Mouse (Mus musculus): ENCODE measurements around the gene Tsen2.

Gene Tsen2

DNA sequence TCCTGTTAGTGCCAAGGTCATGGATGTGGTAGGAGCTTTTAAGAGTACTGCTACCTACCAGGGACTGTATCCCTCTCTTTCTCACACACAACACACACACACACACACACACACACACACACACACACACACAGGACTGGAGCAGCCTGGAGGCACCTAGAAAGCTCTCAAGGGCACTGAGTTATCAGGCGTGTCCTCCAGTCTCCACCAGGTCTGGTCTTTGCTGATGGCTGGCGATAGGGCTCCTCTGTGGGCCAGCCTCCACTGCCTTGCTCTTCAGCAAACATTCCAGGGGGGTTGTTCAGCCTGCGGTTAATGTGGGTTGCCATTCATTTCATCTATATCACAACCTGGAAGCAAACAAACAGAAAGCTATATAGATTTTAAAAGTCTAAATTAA lies 17.0 kb upstream of the Tsen2 start:
- ChIA-PET POLR2A (interaction anchor here in 1 of 4 experiments (0.7 kb wide), 1 partner anchor 13 kb away, joined by 3 read pairs; no protein-coding TSS in a partner anchor), CTCF (interaction anchor here in 1 of 4 experiments (1.6 kb wide), 1 partner anchor 11 kb away, joined by 5 read pairs; no protein-coding TSS in a partner anchor)

DNA sequence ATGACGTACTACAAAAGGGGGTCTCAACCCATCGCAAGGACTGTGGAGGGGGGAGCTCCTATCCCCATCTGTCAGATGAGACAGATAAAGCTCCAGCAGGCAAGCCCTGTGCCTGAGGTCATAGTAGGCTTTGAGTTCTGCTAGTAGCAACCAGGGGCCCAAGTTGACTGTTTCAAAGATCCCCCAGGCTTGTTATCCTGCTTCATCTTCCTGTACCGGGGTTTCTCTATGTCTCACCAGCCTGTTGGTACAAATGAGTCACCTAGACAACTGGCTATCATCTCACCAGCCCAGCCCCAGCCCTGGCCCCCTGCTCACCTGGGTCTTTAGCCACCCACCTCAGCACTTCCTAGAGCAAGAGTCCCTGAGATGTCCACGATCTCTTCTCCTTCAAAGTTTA lies 16.1 kb upstream of the Tsen2 start:
- POLR2A ChIA-PET, result no interaction called here
- CTCF ChIA-PET, result interaction anchor here in 3 of 4 experiments (0.6 to 1.6 kb wide), 3 partner anchors 11 to 190 kb away, joined by 3 to 10 read pairs (median 5); no protein-coding TSS in a partner anchor

DNA sequence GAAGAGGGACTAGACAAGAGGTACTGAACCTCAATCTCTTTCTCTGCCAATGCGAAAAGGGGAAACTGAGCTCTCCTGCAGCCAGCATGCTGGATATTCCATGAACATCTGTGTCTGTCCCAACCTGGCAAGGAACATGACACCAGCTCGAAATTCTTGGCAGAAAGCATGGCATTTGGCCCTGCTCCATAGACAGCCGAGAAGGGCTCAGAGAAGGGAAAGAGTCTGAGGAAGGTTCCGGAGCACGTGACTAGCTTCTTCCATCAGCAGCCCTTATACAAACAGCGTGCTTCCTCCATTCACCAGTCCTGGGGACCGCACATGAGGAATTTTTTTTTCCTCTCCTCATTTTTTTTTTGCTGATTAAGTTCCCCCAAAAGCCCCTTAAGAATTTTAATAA lies 9.8 kb upstream of the Tsen2 start:
- ChIA-PET POLR2A (interaction anchor here in 2 of 4 experiments (1.0 to 1.4 kb wide), 2 partner anchors 9 to 566 kb away, joined by 3 to 4 read pairs; no protein-coding TSS in a partner anchor), CTCF (no interaction called here)

DNA sequence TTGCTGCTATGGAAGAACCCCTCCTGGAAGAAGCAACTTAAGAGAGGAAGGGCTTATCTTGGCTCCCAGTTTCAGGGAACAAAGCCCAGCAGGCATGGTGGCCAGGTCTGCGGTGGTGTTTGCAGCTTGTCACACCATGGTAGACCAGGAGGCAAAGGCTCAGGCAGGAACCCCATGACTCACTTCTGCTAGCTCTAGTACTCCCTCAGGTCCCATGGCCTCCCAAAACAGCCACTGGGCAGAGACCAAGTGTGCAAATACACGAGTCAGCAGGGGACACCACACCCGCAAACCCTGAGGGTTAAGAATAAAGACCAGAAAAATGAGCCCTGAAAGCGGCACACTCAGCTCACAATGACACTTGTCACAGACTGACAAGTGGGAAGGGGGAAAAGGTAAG lies 8.3 kb upstream of the Tsen2 start:
- ChIA-PET POLR2A (interaction anchor here in 2 of 4 experiments (0.5 to 1.4 kb wide), 3 partner anchors 34 to 541 kb away, joined by 3 to 4 read pairs (median 4); no protein-coding TSS in a partner anchor), CTCF (interaction anchor here in 2 of 4 experiments (0.6 to 1.3 kb wide), 2 partner anchors 309 to 352 kb away, joined by 3 read pairs; partner anchors contain the start of gene Gm17482 (in 1 of the 2))

DNA sequence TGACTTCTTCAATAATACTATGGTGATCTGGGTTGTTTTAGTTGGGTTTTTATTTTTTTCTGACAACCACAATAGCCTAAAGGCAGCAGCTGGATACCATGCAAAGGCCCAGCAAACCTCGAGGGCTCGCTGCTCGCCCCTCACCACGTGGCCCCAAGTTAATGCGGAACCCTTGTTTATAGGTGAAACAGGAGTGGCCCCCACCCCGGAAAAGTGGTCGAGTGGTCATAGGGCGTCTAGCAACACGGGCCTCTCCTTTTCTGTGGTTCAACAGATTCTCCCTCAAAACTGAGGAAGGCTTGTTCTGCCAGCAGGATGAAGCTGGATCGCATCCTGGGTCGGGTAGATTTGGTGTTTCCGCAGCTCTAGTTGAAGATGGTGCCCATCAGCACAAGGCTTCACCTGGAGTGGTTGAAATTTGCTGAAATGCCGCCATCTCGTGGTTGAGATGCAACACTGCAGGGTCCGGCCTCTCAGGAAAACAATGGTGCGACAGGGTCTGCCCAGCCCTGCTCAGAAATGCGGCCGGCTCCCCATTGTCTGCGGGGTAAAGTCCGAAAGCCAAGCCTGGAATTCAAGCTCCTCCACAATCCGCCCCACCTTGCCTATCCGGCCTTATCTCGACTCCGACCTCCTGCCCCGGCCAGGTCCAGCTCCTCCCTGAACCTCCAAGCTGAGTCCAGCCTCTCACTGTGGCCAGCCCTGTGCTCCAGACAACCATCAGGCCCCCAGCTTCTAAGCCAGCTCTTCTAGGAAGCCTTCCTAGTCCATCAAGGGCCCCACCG lies 5.6 kb upstream of the Tsen2 start:
- POLR2A ChIA-PET, result interaction anchor here (0.5 to 2.0 kb wide), 52 partner anchors 8 to 1535 kb away, joined by 3 to 12 read pairs (median 3); partner anchors contain the start of genes Efcab12 (in 1 of the 4), Ift122 (in 1 of the 4), Mbd4 (in 1 of the 4) and Raf1 (in 1 of the 4)
- CTCF ChIA-PET, result interaction anchor here (0.5 to 2.5 kb wide), 73 partner anchors 9 to 1260 kb away, joined by 3 to 28 read pairs (median 4); partner anchors contain the start of genes Gm17482 (in 4 of the 4), Tamm41 (in 1 of the 4) and Timp4 (in 1 of the 4)

DNA sequence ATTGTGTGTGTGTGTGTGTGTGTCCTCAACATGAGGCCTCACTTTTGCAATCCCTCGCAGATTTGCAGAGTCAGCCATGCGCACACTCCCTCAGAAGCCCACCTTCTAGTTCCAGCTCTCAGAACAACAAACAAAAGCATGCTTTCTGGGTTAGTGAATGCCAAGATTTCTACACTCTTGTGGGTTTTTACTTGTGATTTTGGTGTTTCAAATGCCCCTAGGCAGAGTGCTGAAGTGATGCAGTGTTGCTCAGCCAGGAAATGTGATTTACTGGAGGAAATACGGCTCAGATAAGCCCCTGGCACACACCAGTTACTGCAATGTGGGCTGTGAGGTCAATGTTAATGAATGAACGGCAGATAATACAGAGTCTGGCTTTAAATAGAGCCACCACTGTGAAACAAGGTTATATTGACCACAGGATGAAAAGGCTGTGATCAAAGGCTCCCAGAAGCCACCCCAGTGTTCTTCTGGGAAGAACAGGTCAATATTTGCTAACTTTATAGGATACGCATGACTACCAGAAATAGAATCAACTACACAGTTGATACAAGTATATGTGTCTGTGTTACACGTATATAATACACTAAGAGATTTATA lies 2.7 kb upstream of the Tsen2 start:
- ChIA-PET CTCF (interaction anchor here (0.6 to 1.9 kb wide), 17 partner anchors 23 to 476 kb away, joined by 3 to 9 read pairs (median 4); partner anchors contain the start of genes Gm17482 (in 2 of the 4), Efcab12 (in 1 of the 4) and Timp4 (in 1 of the 4)), POLR2A (interaction anchor here (0.6 to 1.4 kb wide), 12 partner anchors 13 to 871 kb away, joined by 3 to 4 read pairs (median 3); partner anchors contain the start of genes Raf1 (in 2 of the 4) and Timp4 (in 2 of the 4))

DNA sequence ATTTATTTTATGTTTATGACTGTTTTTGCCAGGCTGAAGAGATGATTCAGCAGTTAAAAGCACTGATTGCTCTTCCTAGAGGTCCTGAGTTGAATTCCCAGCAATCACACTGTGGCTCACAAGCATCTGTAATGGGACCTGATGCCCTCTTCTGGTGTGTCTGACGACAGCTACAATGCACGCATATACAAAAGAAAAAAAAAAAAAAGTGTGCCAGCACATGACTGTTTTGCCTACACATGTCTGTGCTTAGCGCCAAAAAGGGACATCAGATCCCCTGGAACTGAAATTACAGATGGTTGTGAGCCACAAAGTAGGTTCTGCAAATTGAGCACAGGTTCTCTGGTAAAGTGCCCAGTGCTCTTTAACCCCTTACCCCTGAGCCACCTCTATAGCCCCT lies 2.1 kb upstream of the Tsen2 start:
- ChIA-PET POLR2A (no interaction called here), CTCF (interaction anchor here in 1 of 4 experiments (1.9 kb wide), 1 partner anchor 314 kb away, joined by 9 read pairs; the partner anchor contains the start of gene Gm17482)

DNA sequence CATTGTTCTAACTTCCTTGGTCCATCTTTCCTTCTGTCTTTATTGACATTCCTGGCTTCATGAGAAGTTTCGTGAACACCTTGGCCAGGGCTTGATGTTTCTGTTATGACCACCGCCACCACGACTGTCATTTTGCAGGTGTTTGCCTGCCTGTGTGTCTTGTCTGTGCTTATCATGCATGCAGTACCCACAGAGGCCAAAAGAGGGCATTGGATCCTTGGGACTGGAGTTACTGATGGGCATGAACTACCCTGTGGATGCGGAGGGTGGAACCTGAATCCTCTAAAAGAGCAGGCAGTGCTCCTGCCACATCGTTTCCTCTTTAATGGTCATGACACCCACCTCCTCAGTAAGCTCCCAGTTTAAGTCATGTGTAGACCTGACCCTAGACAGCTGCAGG lies 1.8 kb downstream of the Tsen2 start:
- POLR2A ChIA-PET, result interaction anchor here in 3 of 4 experiments (0.6 to 1.6 kb wide), 11 partner anchors 8 to 497 kb away, joined by 3 to 9 read pairs (median 4); partner anchors contain the start of gene Rpl32 (in 1 of the 3)
- CTCF ChIA-PET, result interaction anchor here in 2 of 4 experiments (1.0 to 1.1 kb wide), 3 partner anchors 189 to 226 kb away, joined by 3 to 4 read pairs (median 3); no protein-coding TSS in a partner anchor

DNA sequence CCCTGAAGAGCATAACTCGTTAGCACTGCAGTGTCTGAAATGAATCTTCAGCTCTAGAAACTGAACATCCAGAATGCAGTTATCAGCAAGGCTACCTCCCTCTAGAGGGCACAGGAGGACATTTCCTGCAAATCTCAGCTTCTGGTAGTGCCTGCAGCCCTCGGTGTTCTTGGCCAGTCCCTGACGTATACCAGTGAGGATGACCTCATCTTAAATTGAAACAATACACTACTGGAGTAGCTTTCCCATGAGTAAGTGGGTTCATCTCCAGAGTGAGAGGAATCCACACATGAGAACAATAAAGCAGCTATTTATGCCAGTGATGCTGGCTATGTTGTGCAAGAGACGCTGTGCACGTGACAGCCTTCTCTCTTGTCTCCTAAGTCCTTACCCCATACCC lies 11.0 kb downstream of the Tsen2 start:
- ChIA-PET CTCF (interaction anchor here in 2 of 4 experiments (0.6 kb wide), 2 partner anchors 17 to 52 kb away, joined by 3 read pairs; no protein-coding TSS in a partner anchor), POLR2A (interaction anchor here in 3 of 4 experiments (0.7 to 1.2 kb wide), 4 partner anchors 10 to 27 kb away, joined by 3 to 4 read pairs (median 3); no protein-coding TSS in a partner anchor)

DNA sequence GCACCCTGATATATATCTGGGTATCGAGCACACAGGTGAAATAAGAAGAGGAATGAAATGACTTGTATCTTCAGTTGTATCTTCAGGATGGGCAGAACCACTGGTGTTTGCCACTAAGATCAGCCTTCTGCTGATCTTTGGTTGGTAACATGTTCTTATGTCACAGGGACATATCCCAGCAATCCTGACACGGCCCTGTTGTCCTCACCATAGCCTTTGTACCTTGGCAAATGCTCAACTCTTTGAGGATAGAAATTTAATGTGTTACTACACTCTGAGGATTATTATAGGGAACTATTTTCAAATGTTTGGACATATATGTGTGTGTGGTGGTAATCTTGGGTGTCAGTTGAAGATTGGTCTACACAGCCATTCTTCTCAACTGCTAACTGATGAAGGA lies 13.7 kb downstream of the Tsen2 start:
- CTCF ChIA-PET, result interaction anchor here in 1 of 4 experiments (0.6 to 1.2 kb wide), 2 partner anchors 52 to 242 kb away, joined by 3 to 4 read pairs; no protein-coding TSS in a partner anchor
- POLR2A ChIA-PET, result interaction anchor here in 2 of 4 experiments (0.6 to 1.7 kb wide), 3 partner anchors 11 to 251 kb away, joined by 4 to 10 read pairs (median 6); partner anchors contain the start of gene Rpl32 (in 1 of the 2)

DNA sequence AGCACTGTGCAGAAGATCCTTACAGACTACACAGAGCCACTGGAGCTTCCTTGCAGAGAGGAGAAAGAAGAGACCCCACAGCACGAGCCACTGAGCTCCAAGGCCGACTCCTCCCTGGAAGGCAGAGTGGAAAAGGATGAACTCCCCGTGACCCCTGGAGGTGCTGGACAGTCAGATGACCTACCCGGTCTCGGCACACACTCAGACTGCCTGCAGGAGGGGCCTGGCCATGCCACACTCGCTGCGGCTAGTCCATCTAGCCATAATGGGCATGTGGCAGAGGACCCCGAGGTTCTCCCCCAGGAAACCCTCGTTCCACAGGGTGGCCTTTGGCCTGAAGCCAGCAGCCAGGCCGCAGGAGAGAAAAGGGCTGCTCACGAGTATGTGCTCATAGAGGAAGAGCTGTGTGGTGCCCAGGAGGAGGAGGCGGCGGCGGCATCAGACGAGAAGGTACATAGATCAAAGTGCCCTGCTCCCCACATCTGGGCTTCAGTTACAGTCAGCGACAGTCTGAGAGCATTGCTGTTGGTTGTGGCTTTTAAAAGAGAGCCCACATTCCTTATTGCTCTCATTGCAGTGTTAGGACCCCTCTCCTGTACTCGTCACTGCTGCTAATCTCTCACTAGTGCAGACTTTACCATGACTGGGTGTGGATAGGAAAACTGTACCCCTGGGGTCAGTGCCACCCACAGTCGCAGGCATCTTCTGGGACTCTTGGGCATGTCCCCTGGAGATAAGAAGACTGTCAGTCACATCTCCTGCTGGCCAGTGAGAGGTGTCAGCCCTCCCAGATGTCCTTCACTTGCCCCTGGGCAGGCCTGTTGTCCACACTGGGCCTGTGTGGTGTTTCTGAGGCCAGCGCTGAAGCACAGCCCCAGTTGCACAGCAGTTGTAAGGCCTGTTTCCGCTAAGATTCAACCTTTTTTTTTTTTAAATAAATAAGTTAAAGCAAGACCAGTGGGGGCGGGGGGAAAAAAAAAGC lies 15.5 kb downstream of the Tsen2 start:
- ChIA-PET CTCF (interaction anchor here in 2 of 4 experiments (0.6 to 1.2 kb wide), 2 partner anchors 50 to 766 kb away, joined by 3 to 9 read pairs; no protein-coding TSS in a partner anchor), POLR2A (interaction anchor here in 1 of 4 experiments (1.0 kb wide), 1 partner anchor 13 kb away, joined by 3 read pairs; no protein-coding TSS in a partner anchor)

DNA sequence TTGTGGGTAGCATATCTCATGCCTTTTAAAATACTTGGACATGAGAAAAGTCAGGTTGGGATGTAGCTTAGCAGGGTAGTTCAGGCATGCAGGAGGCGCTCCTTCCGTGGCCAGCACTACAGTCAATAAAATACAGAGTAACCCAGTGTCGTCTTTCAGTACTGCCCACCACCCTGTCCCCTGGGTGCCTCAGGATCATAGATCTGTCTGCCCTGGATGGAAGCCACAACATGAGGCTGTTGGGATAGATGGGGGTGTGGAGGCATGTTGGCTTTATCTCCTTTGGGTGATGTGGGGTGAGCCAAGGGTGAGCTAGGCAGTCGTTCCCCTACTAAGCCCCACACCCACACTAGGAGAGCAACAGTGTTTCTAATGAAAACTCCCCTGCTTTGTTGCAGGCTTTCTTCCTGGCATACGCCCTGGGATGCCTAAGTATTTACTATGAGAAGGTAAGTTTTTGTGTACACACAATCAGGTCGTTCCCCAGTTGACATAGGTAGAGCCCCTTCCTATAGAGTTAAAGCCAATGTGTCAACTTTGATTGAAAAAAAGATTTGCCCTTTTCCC lies 21.1 kb downstream of the Tsen2 start:
- POLR2A ChIA-PET, result interaction anchor here in 3 of 4 experiments (0.5 to 1.3 kb wide), 5 partner anchors 10 to 463 kb away, joined by 3 to 4 read pairs (median 4); partner anchors contain the start of gene Tsen2 (in 1 of the 3)
- CTCF ChIA-PET, result no interaction called here

DNA sequence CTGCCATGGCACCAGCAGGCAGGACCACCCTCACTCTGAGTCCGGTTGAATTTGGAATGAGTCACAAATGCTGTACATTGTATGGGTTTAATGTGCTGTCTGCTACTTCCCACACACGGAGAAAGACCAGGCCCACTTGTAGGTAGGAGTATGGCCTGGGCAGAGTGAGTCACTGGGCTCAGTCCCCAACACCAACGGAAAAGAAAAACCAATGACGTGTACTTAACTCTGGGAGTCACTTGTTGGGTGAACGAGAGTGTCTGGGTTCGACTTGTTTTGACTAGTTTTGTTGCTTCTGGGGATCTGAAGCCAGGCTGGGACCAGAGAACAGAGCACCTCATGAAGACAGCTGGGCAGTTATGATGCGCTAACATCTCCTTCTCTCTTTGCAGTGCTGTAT lies 29.7 kb downstream of the Tsen2 start:
- CTCF ChIA-PET, result no interaction called here
- POLR2A ChIA-PET, result interaction anchor here in 2 of 4 experiments (0.7 to 1.9 kb wide), 3 partner anchors 9 to 229 kb away, joined by 3 to 4 read pairs (median 3); no protein-coding TSS in a partner anchor

DNA sequence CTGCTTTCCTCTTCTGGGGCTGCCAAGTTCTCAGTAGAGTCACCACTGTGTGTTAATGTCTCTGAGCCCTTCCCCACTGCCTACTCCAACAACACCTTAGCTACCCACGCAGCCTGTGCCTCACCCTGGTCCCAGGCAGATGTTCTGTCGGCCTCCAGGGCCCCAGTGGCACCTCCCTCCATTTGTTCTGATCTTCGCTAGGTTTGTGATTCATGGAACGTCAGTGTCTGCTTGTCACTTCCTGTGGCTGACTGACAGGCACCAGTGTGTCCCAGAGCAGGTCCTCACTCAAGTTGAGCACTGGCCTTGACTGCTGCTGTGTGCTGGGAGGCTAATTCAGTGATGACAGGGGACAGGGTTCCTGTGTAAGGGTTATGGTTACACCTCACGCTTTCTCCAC lies 32.9 kb downstream of the Tsen2 start:
- POLR2A ChIA-PET, result interaction anchor here in 1 of 4 experiments (0.6 to 1.2 kb wide), 2 partner anchors 11 to 251 kb away, joined by 3 read pairs; no protein-coding TSS in a partner anchor
- CTCF ChIA-PET, result no interaction called here

DNA sequence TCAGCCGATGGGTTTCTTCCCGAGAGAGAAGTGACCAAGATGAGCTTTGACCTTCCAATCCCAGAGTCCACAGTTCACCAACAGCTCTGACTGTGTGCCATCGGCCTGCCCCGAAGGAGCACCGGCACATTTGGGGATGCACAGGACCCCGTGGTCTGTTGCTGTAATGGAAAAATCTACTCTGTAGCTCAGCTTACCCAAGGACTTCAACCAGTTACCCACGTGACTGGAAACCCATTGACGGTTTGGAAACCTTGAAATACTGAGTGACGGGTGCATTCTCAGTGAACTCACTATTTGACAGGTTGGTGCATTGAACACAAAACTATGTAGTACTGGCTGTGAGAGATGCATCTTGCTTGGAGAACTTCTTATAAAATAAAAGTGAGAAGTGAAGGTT lies 33.5 kb downstream of the Tsen2 start:
- CTCF ChIA-PET, result no interaction called here
- POLR2A ChIA-PET, result interaction anchor here in 1 of 4 experiments (0.6 to 1.2 kb wide), 2 partner anchors 11 to 251 kb away, joined by 3 read pairs; no protein-coding TSS in a partner anchor

DNA sequence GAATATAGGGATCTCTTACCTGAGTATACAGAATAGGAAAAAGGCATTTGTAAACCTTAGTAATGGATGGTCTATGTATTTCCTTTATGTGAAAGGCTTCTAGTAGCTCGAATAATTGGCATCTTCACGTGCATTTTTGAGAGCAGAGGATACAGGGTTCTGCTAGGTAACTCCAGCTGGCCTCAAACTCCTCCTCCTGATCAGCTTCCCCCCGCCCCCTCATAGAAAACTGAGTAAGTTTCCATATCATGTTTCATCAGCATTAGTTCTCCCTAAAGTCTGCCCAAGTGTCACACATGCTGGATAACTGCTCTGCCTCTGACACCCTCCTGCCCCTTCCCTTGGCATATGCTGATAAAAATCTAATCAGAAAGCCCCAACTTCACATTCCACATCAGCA lies 36.3 kb downstream of the Tsen2 start:
- POLR2A ChIA-PET, result interaction anchor here in 2 of 4 experiments (0.9 to 4.3 kb wide), 4 partner anchors 9 to 228 kb away, joined by 3 to 12 read pairs (median 4); partner anchors contain the start of genes Mkrn2os (in 1 of the 2) and Rpl32 (in 1 of the 2)
- CTCF ChIA-PET, result no interaction called here
